Mouse (Mus musculus) neural tube, embryonic 14.5 days (tissue): ENCODE measurements around the gene Itpr3. TPM values are rescaled to one million over a fixed set of nuclear protein-coding genes. Genes with fewer than 3 reads are reported as not detected.

ENCODE experiments used
- ATAC-seq: fragments of 200-750 bp; cut with Nextera tagmentation; 2 replicates; pipeline ENCODE4 v1.8.0; 2017; ENCODE audit warnings: low read depth, mild to moderate bottlenecking, moderate TSS enrichment, moderate library complexity
- H3K27ac ChIP-seq: fragments of 300-500 bp; sonication (generic); 2 replicates; pipeline ENCODE4 v1.5.1; 2014; ENCODE audit warnings: low read depth, mild to moderate bottlenecking, control low read depth, low read length, moderate library complexity, mixed read lengths
- H3K27me3 ChIP-seq: fragments of 300-500 bp; sonication (generic); 2 replicates; pipeline ENCODE4 v1.6.1; 2014; ENCODE audit warnings: low read length; ENCODE audit not compliant: control insufficient read depth, insufficient read depth
- H3K36me3 ChIP-seq: fragments of 300-500 bp; sonication (generic); 2 replicates; pipeline ENCODE4 v1.6.1; 2014; ENCODE audit warnings: low read length, mixed read lengths; ENCODE audit not compliant: control insufficient read depth, insufficient read depth
- H3K4me1 ChIP-seq: fragments of 300-500 bp; sonication (generic); 2 replicates; pipeline ENCODE4 v1.6.1; 2014; ENCODE audit warnings: low read length; ENCODE audit not compliant: control insufficient read depth, insufficient read depth
- H3K4me2 ChIP-seq: fragments of 300-500 bp; sonication (generic); 2 replicates; pipeline ENCODE4 v1.6.1; 2014; ENCODE audit warnings: mild to moderate bottlenecking, low read depth, low read length, control low read depth
- H3K4me3 ChIP-seq: fragments of 300-500 bp; sonication (generic); 2 replicates; pipeline ENCODE4 v1.5.1; 2014; ENCODE audit warnings: low read depth, low read length, control low read depth, mixed read lengths
- H3K9ac ChIP-seq: fragments of 300-500 bp; sonication (generic); replicated peaks from 2 replicates; pipeline ENCODE4 v1.6.1; 2014; ENCODE audit warnings: low read depth, mild to moderate bottlenecking, control low read depth, low read length, mixed read lengths
- H3K9me3 ChIP-seq: fragments of 300-500 bp; sonication (generic); 2 replicates; pipeline ENCODE4 v1.6.1; 2016; ENCODE audit warnings: low read length; ENCODE audit not compliant: control insufficient read depth
- WGBS: fragments of 180-500 bp; shearing (Covaris S2); extraction: QIAGEN DNeasy Blood & Tissue Kit; methylation state at CpG from one replicate; pipeline ENCODE4 v1.1.7; 2014; 5-methylcytosine and 5-hydroxymethylcytosine counted together
- polyA plus RNA-seq: library from polyadenylated mRNA; unstranded; fragments of >200 nt; fragmentation: Nextera tagmentation; extraction: Ambion mirVana; gene quantifications from 2 replicates; pipeline ENCODE4 v1.2.1, GENCODE M21; 2014

The Itpr3 gene
- polyA plus RNA-seq, 1 experiment from 2014 or later: 0.50 TPM

DNA sequence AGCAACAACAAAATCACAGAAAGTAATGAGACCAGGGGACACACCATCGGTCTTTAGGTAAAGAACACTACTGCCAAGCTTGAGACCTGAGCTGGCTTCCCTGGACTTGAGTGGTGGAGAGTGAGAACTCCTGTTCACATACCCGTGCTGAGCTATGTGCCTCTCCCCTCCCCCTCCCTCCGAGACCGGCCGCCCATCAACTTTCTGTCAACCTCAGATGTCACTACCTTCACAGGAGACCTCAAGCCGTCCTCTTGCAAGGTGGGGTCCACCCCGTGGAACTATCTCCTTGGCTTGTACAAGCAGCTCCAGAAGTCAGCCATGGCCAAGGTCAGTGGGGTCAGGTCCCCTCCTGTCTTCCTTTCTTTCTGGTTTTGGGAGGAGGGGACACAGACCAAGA is 24.8 kb upstream of the Itpr3 start:
- Histone ChIP-seq H3K27me3 (no peaks in the 10 kb centered on the region), H3K27ac (no peak overlapping the region), H3K9ac (no peak overlapping the region), H3K4me1 (peaks cover 3% of the 10 kb centered on the region), H3K4me3 (no peak overlapping the region), H3K36me3 (no peaks in the 10 kb centered on the region), H3K9me3 (no peaks in the 10 kb centered on the region), H3K4me2 (no peak overlapping the region)
- ATAC-seq: no peak
- WGBS: 72% methylated on average over 7 of the region's 7 CpGs

DNA sequence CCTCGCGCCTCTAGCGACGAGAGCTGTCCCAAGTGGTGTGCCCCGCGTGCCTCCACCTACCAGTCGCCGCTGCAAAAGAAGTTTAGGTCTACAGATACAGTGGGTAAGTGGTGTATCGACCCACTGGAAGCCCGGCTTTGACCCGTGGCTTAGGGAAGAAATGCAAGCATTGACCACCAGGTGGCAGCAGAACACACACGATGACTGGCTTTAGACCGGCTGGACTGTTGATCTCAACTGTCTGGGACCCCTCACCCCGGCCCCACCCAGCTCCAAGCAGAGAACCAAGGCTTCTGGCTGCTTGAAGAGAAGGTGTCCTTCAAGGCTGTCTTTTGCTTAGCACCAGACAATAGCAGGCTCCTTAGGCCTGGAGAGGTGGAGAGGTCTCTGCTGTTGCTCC is 24.2 kb upstream of the Itpr3 start:
- Histone ChIP-seq H3K9ac (no peak overlapping the region), H3K27ac (no peak overlapping the region), H3K36me3 (no peaks in the 10 kb centered on the region), H3K9me3 (no peaks in the 10 kb centered on the region), H3K4me2 (no peak overlapping the region), H3K27me3 (no peaks in the 10 kb centered on the region), H3K4me1 (no peaks in the 10 kb centered on the region), H3K4me3 (no peak overlapping the region)
- WGBS: 3% methylated on average over 14 of the region's 14 CpGs
- peak; percentile 28 for ATAC-seq

DNA sequence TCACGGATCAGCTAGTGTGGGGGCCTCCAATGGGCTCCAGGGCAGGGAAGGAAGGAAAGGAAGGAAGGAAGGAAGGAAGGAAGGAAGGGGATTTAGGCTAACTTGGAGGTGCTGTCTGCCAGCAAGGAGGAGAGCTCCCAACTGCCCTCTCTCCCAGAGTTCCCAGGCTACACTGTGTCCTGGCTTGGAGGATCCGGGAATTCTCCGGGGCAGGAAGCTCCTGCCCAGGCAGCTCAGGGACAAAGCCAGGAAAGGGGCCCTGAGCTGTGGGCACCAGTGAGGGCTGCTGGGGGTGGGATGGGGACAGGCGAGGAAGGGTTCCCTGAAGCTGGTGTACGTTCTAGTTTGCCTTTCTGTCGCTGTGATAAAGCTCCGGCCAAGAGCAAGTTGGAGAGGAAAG is 20.6 kb upstream of the Itpr3 start:
- H3K4me1 ChIP-seq: 0 out of 2 replicates have a peak, but pooled peaks cover 7% of the 10 kb centered on the region
- no peak overlapping the region for H3K4me2 ChIP-seq
- H3K27ac ChIP-seq: no peak overlapping the region
- H3K9ac ChIP-seq: no peak overlapping the region
- WGBS: 79% methylated on average over 7 of the region's 7 CpGs
- no peak for ATAC-seq
- H3K4me3 ChIP-seq: no peak overlapping the region
- no peaks in the 10 kb centered on the region for H3K36me3 ChIP-seq
- H3K27me3 ChIP-seq: no peaks in the 10 kb centered on the region
- no peaks in the 10 kb centered on the region for H3K9me3 ChIP-seq

DNA sequence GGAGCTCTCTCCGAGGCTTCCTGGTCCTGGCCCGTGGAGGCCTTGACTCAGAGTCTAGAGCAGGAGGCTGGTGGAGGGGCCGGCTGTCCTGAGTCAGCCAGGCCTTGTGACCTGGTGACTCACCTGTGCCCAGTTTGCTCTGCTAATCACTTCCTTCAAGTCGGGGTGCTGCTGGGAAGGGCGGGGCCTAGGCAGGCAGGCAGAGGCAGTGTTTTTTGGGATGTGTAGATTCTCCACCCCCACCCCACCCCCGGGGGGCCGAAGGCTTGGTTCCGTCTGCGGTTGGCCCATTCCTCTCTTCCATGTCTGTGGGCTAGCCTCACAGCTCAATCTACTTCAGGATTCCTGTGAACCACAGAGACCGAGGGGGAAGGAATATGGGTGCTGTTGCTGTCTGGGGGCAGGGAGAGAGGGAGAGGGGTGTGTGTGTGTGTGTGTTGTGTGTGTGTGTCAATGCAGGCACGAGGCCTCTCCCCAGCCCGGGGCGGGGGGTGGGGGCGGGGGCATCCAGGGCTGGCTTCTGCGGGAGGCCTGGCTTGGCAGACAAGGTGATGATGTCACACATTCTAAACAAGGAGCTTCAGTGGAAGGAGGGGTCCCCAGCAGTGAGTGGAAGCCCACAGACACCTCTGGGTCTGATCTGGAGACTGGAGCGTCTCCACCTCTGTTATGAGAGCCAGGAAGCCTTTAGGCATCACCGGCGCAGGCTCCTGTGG is 18.6 kb upstream of the Itpr3 start:
- H3K36me3 ChIP-seq: no peaks in the 10 kb centered on the region
- H3K9me3 ChIP-seq: no peaks in the 10 kb centered on the region
- ATAC-seq: no peak
- 0 out of 2 replicates have a peak, but pooled peaks cover 7% of the 10 kb centered on the region for H3K4me1 ChIP-seq
- H3K27ac ChIP-seq: no peak overlapping the region
- 52% methylated on average over 17 of the region's 18 CpGs for WGBS
- no peak overlapping the region for H3K9ac ChIP-seq
- no peak overlapping the region for H3K4me3 ChIP-seq
- no peak overlapping the region for H3K4me2 ChIP-seq
- H3K27me3 ChIP-seq: no peaks in the 10 kb centered on the region

DNA sequence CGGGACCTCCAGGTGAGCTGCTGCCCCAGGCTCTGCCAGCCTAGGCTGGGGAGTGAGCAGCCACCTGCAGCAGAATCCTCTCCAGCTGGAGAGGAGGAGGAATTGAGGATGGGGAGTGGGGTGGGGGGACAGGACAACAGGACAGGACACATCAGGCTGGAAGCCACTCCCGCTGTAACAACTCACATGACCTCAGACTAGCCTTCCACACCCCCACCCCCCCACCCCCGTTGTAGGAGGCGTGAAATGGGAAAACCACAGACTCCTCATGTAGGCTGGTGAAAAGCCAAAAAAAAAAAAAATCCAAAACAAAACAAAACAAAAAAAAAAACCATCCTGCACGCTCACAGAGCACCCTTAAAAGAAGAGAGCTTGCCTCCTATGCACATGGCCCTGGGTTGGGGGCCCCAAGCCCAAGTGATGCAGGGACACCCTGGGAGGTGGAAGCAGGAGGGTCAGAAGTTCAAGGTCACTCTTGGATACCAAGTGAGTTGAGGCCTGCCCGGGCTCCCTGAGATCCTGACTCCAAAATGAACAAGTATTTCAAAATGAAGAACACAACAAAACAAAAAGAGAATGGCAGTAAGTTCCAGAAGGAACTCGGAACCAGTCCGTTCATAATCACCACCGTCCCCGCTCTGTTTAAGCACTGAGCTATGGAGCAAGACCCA is 17.5 kb upstream of the Itpr3 start:
- 69% methylated on average over 10 of the region's 10 CpGs for WGBS
- H3K36me3 ChIP-seq: no peaks in the 10 kb centered on the region
- no peak overlapping the region for H3K9ac ChIP-seq
- ATAC-seq: no peak
- no peaks in the 10 kb centered on the region for H3K27me3 ChIP-seq
- no peak overlapping the region for H3K27ac ChIP-seq
- no peak overlapping the region for H3K4me3 ChIP-seq
- H3K9me3 ChIP-seq: no peaks in the 10 kb centered on the region
- H3K4me2 ChIP-seq: no peak overlapping the region
- 0 out of 2 replicates have a peak, but pooled peaks cover 7% of the 10 kb centered on the region for H3K4me1 ChIP-seq

DNA sequence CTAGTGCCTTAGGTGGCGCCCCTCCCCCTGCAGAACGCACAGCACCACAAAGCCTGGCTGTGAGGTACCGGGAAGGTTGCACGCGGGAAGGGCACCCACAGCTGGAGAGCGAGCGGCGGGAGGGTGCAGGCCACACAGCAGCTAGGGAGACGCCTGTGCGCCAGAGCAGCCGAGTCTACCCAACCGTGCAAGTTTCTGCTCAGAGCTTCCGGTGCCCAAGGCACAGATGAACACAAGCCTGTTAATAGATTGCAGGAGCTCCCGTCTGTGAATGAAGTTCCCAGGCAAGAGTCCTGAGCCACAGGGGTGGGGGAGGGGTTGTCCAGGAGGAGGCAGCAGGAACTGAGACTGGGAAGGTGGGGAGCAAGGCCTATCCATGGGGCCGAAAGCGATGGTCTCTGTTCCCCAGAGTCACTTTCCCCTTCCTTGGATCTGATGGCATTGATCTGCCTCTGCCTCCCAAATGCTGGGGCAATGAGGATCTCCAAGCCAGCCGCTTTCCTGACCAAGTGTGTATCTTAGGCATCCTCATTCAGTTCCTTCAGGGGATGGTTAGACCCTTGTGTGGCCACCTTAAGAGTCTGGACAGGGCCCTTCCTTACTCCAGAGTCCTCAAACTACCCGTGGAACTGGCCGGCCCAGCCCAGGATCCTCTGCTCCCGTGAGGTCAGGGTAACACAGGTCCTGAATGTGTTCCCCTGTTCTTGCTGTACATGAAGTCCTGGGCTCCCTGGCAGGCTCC is 16.6 kb upstream of the Itpr3 start:
- Histone ChIP-seq H3K4me2 (peak overlapping the region; percentile 14; the same call in 1 of the 2 replicates), H3K9me3 (no peaks in the 10 kb centered on the region), H3K36me3 (no peaks in the 10 kb centered on the region), H3K4me1 (0 out of 2 replicates have a peak, but pooled peaks cover 7% of the 10 kb centered on the region), H3K27ac (peak overlapping the region; percentile 34; the same call in 1 of the 2 replicates), H3K4me3 (no peak overlapping the region), H3K27me3 (no peaks in the 10 kb centered on the region), H3K9ac (0 out of 2 replicates have a peak overlapping the region, but pooled peaks have one; percentile 21)
- peak; percentile 39; the same call in 1 of the 2 replicates for ATAC-seq
- 20% methylated on average over 20 of the region's 20 CpGs for WGBS

DNA sequence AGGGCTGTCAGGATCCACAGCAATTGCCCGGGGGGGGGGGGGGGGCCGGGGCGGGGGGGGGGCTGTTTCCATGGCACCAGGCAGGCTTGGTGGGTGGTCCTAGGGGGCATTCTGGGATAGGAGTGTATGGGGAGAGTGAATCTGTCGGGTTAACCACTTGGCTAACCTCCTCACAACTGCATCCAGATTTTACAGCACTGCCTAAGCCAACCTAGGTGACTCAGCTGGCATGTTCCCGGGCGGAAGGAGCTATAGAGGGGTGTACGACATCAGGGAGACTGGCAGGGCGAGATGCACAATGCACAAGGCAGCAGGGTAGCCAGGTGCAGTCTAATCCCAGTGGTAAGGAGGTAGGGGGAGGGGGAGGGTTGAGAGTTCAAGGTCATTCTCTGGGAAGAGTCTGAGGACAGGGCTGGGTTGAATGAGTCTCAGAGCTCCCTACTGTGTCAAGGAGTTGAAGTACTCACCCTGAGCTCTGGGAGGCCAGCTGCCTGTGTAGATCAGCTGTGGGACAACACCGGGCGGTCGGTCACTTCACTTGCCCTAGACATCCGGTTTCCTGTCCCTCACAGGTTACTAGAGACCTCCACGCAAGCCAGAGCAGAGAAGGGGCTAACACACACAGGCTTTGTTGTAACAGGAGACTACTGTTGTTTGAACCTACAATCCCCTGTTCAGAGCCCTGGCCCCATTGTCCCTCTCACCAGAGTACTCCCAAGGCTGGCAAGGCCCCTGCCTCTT is 15.9 kb upstream of the Itpr3 start:
- Histone ChIP-seq H3K27me3 (no peaks in the 10 kb centered on the region), H3K36me3 (no peaks in the 10 kb centered on the region), H3K4me1 (0 out of 2 replicates have a peak, but pooled peaks cover 7% of the 10 kb centered on the region), H3K9me3 (no peaks in the 10 kb centered on the region), H3K9ac (no peak overlapping the region), H3K27ac (no peak overlapping the region), H3K4me3 (no peak overlapping the region), H3K4me2 (no peak overlapping the region)
- no peak for ATAC-seq
- 51% methylated on average over 10 of the region's 13 CpGs for WGBS

DNA sequence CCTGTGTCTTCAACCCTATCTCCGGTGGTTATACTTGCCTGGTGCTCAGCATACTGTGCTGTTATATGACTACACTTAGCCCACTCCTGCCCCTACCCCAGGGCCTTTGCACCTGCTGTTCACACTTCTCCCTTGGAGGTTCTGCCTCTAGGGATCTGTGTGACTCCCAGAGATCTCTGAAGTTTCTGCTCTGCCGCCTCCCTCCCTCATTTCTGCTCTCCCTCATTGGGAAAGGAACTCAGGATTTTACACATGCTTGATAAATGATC is 15.4 kb upstream of the Itpr3 start:
- H3K4me3 ChIP-seq: no peak overlapping the region
- no peak overlapping the region for H3K9ac ChIP-seq
- no peak overlapping the region for H3K27ac ChIP-seq
- ATAC-seq: no peak
- no peaks in the 10 kb centered on the region for H3K9me3 ChIP-seq
- H3K4me2 ChIP-seq: no peak overlapping the region
- no peaks in the 10 kb centered on the region for H3K27me3 ChIP-seq
- H3K36me3 ChIP-seq: no peaks in the 10 kb centered on the region
- 0 out of 2 replicates have a peak, but pooled peaks cover 7% of the 10 kb centered on the region for H3K4me1 ChIP-seq
- 89% methylated on average over 2 of the region's 2 CpGs for WGBS
